Mouse (Mus musculus) limb, embryonic 11.5 days (tissue): ENCODE results near the gene Col24a1. TPM values are rescaled to one million over a fixed set of nuclear protein-coding genes. Genes with fewer than 3 reads are reported as not detected.
A peak's percentile ranks its signal among the peaks of the same experiment; 100 is the strongest.

Experiments used
- ATAC-seq: fragments of 200-750 bp; cut with Nextera tagmentation; 2 replicates; pipeline ENCODE4 v1.8.0; 2017; ENCODE audit warnings: low read depth; ENCODE audit not compliant: insufficient number of reproducible peaks, low FRiP score, low TSS enrichment
- DNase-seq: peaks from one replicate; pipeline ENCODE4 v3.0.0-alpha.2; 2015; ENCODE audit warnings: low spot score
- H3K27ac ChIP-seq: fragments of 300-500 bp; sonication (generic); replicated peaks from 2 replicates; pipeline ENCODE4 v1.5.1; 2014; ENCODE audit warnings: low read depth, mild to moderate bottlenecking, low read length
- H3K27me3 ChIP-seq: fragments of 300-500 bp; sonication (generic); 2 replicates; pipeline ENCODE4 v1.6.1; 2014; ENCODE audit warnings: mild to moderate bottlenecking, low read length, mixed read lengths; ENCODE audit not compliant: control insufficient read depth, insufficient read depth
- H3K36me3 ChIP-seq: fragments of 300-500 bp; sonication (generic); 2 replicates; pipeline ENCODE4 v1.6.1; 2014; ENCODE audit warnings: mild to moderate bottlenecking, low read length, moderate library complexity, mixed read lengths; ENCODE audit not compliant: control insufficient read depth, insufficient read depth
- H3K4me1 ChIP-seq: fragments of 300-500 bp; sonication (generic); 2 replicates; pipeline ENCODE4 v1.6.1; 2014; ENCODE audit warnings: low read length, mixed read lengths; ENCODE audit not compliant: control insufficient read depth, insufficient read depth
- H3K4me2 ChIP-seq: fragments of 300-500 bp; sonication (generic); 2 replicates; pipeline ENCODE4 v1.6.1; 2014; ENCODE audit warnings: low read depth, mild to moderate bottlenecking, moderate library complexity; ENCODE audit not compliant: severe bottlenecking
- H3K4me3 ChIP-seq: fragments of 300-500 bp; sonication (generic); 2 replicates; pipeline ENCODE4 v1.5.1; 2014; ENCODE audit warnings: low read depth, low read length
- H3K9ac ChIP-seq: fragments of 300-500 bp; sonication (generic); 2 replicates; pipeline ENCODE4 v1.6.1; 2014; ENCODE audit warnings: mild to moderate bottlenecking, low read length
- H3K9me3 ChIP-seq: fragments of 300-500 bp; sonication (generic); 2 replicates; pipeline ENCODE4 v1.6.1; 2016; ENCODE audit warnings: low read length; ENCODE audit not compliant: control insufficient read depth
- WGBS: fragments of 180-500 bp; shearing (Covaris S2); extraction: QIAGEN DNeasy Blood & Tissue Kit; methylation state at CpG from one replicate; pipeline ENCODE4 v1.1.7; 2014; 5-methylcytosine and 5-hydroxymethylcytosine counted together
- polyA plus RNA-seq: library from polyadenylated mRNA; unstranded; fragments of >200 nt; fragmentation: Nextera tagmentation; extraction: Ambion mirVana; gene quantifications from 2 replicates; pipeline ENCODE4 v1.2.1, GENCODE M21; 2014

Gene Col24a1
- polyA plus RNA-seq, 1 experiment from 2014 or later = 1.2 TPM

GRCm38 (mm10) chr3:145559675-145560074 lies 267.4 kb downstream of the Col24a1 start:
- Histone ChIP-seq H3K4me2 (no peak overlapping the region), H3K4me3 (no peak overlapping the region), H3K27ac (no peak overlapping the region), H3K36me3 (no peaks in the 10 kb centered on the region), H3K9ac (no peak overlapping the region), H3K4me1 (no peaks in the 10 kb centered on the region), H3K27me3 (no peaks in the 10 kb centered on the region), H3K9me3 (no peaks in the 10 kb centered on the region)
- DNase-seq (no peak), ATAC-seq (no peak)
- 95% methylated on average over 5 of the region's 5 CpGs for WGBS

DNA sequence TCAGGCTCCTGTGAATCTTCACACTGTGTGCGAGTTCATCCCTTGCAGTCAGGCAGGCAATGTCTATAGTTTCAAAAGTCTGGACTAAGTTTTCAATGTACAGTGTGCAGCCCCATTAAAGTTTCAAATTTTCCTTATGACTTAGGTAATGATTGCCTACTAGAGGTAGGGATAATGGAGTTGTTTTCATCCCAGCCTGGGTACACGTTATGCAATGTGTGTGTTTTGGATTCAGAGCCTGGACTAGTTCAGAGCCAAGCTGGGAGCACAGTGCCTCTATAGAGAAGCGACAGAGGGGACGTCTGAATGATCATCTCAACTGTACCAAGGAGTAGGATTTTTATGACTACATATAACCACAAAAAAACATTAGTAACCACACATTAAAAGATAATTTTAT lies 267.8 kb downstream of the Col24a1 start:
- WGBS = 76% methylated on average over 4 of the region's 4 CpGs
- H3K9ac ChIP-seq = no peak overlapping the region
- no peak overlapping the region for H3K27ac ChIP-seq
- no peaks in the 10 kb centered on the region for H3K27me3 ChIP-seq
- H3K4me1 ChIP-seq = no peaks in the 10 kb centered on the region
- no peak overlapping the region for H3K4me2 ChIP-seq
- H3K36me3 ChIP-seq = no peaks in the 10 kb centered on the region
- DNase-seq = no peak
- no peak for ATAC-seq
- H3K9me3 ChIP-seq = no peaks in the 10 kb centered on the region
- no peak overlapping the region for H3K4me3 ChIP-seq

- WGBS = 85% methylated on average over 3 of the region's 3 CpGs
- ATAC-seq (no peak), DNase-seq (no peak)
- H3K36me3 ChIP-seq = peaks cover 5% of the 10 kb centered on the region; the same call in 1 of the 2 replicates
- H3K4me1 ChIP-seq = peaks cover 8% of the 10 kb centered on the region; the same call in 1 of the 2 replicates
- H3K9me3 ChIP-seq = no peaks in the 10 kb centered on the region
- no peak overlapping the region for H3K4me3 ChIP-seq
- no peaks in the 10 kb centered on the region for H3K27me3 ChIP-seq
- H3K27ac ChIP-seq = no peak overlapping the region
- no peak overlapping the region for H3K4me2 ChIP-seq
- H3K9ac ChIP-seq = no peak overlapping the region
Measured at GRCm38 (mm10) chr3:145574468-145574867, 282.2 kb downstream of the Col24a1 start.

DNA sequence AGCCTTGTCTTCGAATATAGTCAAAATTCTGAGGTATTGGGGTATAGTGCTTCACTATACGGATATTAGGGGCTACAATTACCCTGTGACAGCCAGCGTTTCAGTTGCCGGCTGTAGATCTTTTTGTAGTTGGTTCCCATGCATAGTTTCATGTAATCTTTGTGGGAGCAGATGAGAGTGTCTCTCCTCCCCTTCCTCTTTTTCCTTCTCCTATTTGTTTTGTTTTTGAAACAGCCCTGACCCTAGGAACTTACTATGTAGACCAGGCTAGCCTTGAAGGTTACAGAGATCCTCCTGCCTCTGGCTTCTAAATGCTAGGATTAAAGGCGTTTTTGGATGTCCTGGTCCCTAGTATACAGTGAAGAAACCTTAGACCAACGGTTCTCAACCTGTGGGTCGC lies 283.1 kb downstream of the Col24a1 start:
- 81% methylated on average over 7 of the region's 7 CpGs for whole genome bisulfite sequencing
- no peak overlapping the region for H3K9ac ChIP-seq
- DNase-seq (no peak), ATAC-seq (no peak)
- H3K27ac ChIP-seq = no peak overlapping the region
- H3K4me3 ChIP-seq = no peak overlapping the region
- H3K36me3 ChIP-seq = peaks cover 5% of the 10 kb centered on the region; the same call in 1 of the 2 replicates
- H3K9me3 ChIP-seq = no peaks in the 10 kb centered on the region
- no peaks in the 10 kb centered on the region for H3K27me3 ChIP-seq
- peaks cover 8% of the 10 kb centered on the region; the same call in 1 of the 2 replicates for H3K4me1 ChIP-seq
- H3K4me2 ChIP-seq = no peak overlapping the region

GRCm38 (mm10) chr3:145575743-145576481 lies 283.6 kb downstream of the Col24a1 start, which contains the start of gene Znhit6:
Znhit6 (plus strand) TSS chr3:145576205.
- peaks cover 8% of the 10 kb centered on the region; the same call in 1 of the 2 replicates for H3K4me1 ChIP-seq
- H3K36me3 ChIP-seq = peaks cover 5% of the 10 kb centered on the region; the same call in 1 of the 2 replicates
- peak within 1 kb of the TSS; percentile 80 for H3K4me3 ChIP-seq
- H3K9me3 ChIP-seq = no peaks in the 10 kb centered on the region
- H3K4me2 ChIP-seq = peak within 1 kb of the TSS; percentile 88
- no peaks in the 10 kb centered on the region for H3K27me3 ChIP-seq
- 5% methylated on average over 37 of the region's 37 CpGs for WGBS
- peak within 1 kb of the TSS; percentile 64 for H3K9ac ChIP-seq
- DNase-seq (peak; percentile 96), ATAC-seq (peak; percentile 91)
- H3K27ac ChIP-seq = no peak within 1 kb of the TSS

DNA sequence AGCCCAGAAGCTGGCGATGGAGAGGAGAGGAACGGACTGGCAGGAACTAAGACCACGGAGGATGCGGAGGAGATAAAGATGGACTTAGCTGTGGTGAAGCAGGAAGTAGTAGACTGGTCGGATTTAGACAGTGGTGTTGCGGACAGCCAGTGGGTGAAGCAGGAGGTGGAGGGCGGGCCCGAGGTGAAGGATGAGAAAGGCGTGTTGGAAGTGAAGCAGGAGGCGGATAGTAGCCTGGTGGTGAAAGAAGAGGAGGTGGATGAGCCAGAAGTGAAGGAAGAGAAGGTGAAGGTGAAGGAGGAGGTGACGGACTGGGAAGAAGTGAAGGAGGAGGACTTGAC lies 284.2 kb downstream of the Col24a1 start:
- ATAC-seq (no peak; the same call in 1 of the 2 replicates), DNase-seq (no peak)
- WGBS = 0% methylated on average over 11 of the region's 11 CpGs
- H3K4me1 ChIP-seq = peaks cover 8% of the 10 kb centered on the region; the same call in 1 of the 2 replicates
- no peak overlapping the region for H3K27ac ChIP-seq
- H3K9ac ChIP-seq = peak overlapping the region; percentile 64
- H3K36me3 ChIP-seq = peaks cover 5% of the 10 kb centered on the region; the same call in 1 of the 2 replicates
- no peaks in the 10 kb centered on the region for H3K27me3 ChIP-seq
- peak overlapping the region; percentile 80 for H3K4me3 ChIP-seq
- no peaks in the 10 kb centered on the region for H3K9me3 ChIP-seq
- H3K4me2 ChIP-seq = peak overlapping the region; percentile 88

DNA sequence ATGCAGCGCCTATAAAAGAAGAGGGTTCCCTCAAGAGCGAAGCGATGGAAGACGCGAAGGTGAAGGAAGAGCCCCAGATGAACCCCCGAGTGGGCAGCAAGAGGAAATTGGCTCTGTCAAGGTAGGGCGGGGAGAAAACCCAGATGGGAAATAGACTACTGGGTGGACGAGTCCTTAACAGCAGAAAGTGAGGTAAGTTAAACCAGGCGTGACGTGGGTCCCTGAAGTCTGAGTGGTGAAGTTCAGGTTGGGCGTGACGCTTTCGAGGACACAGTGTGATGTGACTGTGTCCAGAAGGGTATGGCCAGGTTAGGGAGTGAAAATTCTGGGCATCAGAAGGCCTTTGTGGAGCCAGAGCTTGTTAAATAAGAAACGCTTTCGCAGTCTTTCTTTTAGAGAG lies 284.6 kb downstream of the Col24a1 start:
- H3K9me3 ChIP-seq = no peaks in the 10 kb centered on the region
- peaks cover 5% of the 10 kb centered on the region; the same call in 1 of the 2 replicates for H3K36me3 ChIP-seq
- DNase-seq (no peak), ATAC-seq (no peak)
- H3K4me3 ChIP-seq = peak overlapping the region; percentile 80
- peaks cover 8% of the 10 kb centered on the region; the same call in 1 of the 2 replicates for H3K4me1 ChIP-seq
- no peak overlapping the region for H3K27ac ChIP-seq
- no peaks in the 10 kb centered on the region for H3K27me3 ChIP-seq
- peak overlapping the region; percentile 64 for H3K9ac ChIP-seq
- peak overlapping the region; percentile 88 for H3K4me2 ChIP-seq
- WGBS = 33% methylated on average over 15 of the region's 15 CpGs

DNA sequence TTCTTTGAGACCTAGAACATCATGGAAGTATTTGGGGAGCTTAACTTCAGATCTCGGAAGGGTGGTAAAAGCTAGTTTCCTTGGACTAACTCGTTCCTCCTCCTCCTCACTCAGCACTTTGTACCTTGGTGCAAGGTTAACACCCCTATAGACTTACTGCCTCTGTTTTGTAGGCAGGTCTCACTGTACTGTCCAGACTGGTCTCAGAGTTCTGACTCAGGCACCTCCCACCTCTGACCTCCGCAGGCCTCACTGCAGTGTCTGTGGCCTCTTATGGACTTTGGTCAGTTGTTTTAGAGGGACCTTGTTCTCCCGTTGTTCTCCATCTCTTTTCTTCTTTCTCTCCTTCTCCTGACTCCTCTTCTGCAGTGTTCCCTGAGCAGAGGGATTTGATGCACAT lies 290.8 kb downstream of the Col24a1 start:
- no peaks in the 10 kb centered on the region for H3K9me3 ChIP-seq
- H3K36me3 ChIP-seq = peaks cover 20% of the 10 kb centered on the region
- H3K27ac ChIP-seq = no peak overlapping the region
- H3K4me1 ChIP-seq = no peaks in the 10 kb centered on the region
- H3K4me2 ChIP-seq = no peak overlapping the region
- no peak for ATAC-seq
- H3K27me3 ChIP-seq = no peaks in the 10 kb centered on the region
- 83% methylated on average over 4 of the region's 4 CpGs for WGBS
- H3K9ac ChIP-seq = no peak overlapping the region
- no peak for DNase-seq
- H3K4me3 ChIP-seq = no peak overlapping the region
